Mouse (Mus musculus) midbrain, embryonic 15.5 days (tissue): ENCODE data around the gene Safb. TPM values are rescaled to one million over a fixed set of nuclear protein-coding genes. Genes with fewer than 3 reads are reported as not detected.

Source experiments
- ATAC-seq: fragments of 200-750 bp; cut with Nextera tagmentation; replicated peaks from 2 replicates; pipeline ENCODE4 v1.8.0; 2017; ENCODE audit warnings: moderate TSS enrichment
- H3K27ac ChIP-seq: fragments of 300-500 bp; sonication (generic); 2 replicates; pipeline ENCODE4 v1.5.1; 2015; ENCODE audit warnings: mild to moderate bottlenecking, inconsistent platforms
- H3K27me3 ChIP-seq: fragments of 300-500 bp; sonication (generic); replicated peaks from 2 replicates; pipeline ENCODE4 v1.6.1; 2015; ENCODE audit warnings: inconsistent platforms
- H3K36me3 ChIP-seq: fragments of 300-500 bp; sonication (generic); replicated peaks from 2 replicates; pipeline ENCODE4 v1.6.1; 2015; ENCODE audit warnings: inconsistent platforms
- H3K4me1 ChIP-seq: fragments of 300-500 bp; sonication (generic); 2 replicates; pipeline ENCODE4 v1.6.1; 2015; ENCODE audit warnings: inconsistent platforms
- H3K4me2 ChIP-seq: fragments of 300-500 bp; sonication (generic); 2 replicates; pipeline ENCODE4 v1.6.1; 2015; ENCODE audit warnings: inconsistent platforms, mild to moderate bottlenecking, moderate library complexity
- H3K4me3 ChIP-seq: fragments of 300-500 bp; sonication (generic); 2 replicates; pipeline ENCODE4 v1.5.1; 2015; ENCODE audit warnings: mild to moderate bottlenecking, inconsistent platforms
- H3K9ac ChIP-seq: fragments of 300-500 bp; sonication (generic); 2 replicates; pipeline ENCODE4 v1.6.1; 2015; ENCODE audit warnings: mild to moderate bottlenecking, inconsistent platforms
- H3K9me3 ChIP-seq: fragments of 300-500 bp; sonication (generic); 2 replicates; pipeline ENCODE4 v1.6.1; 2016; ENCODE audit warnings: inconsistent platforms
- WGBS: fragments of 180-500 bp; shearing (Covaris S2); methylation state at CpG from one replicate; pipeline ENCODE4 v1.1.7; 2015; ENCODE audit warnings: mixed read lengths; 5-methylcytosine and 5-hydroxymethylcytosine counted together
- polyA plus RNA-seq: library from polyadenylated mRNA; unstranded; fragments of >200 nt; fragmentation: Nextera tagmentation; extraction: Ambion mirVana; gene quantifications from 2 replicates; pipeline ENCODE4 v1.2.1, GENCODE M21; 2015

The Safb gene
- polyA plus RNA-seq: 120 and 129 TPM in 2 replicates

GRCm38 (mm10) chr17:56584257-56585130, at the start of gene Safb, which contains the start of gene Safb2:
Gene Safb (plus strand): TSS chr17:56584825.
Gene Safb2 (minus strand): TSS chr17:56584585.
- H3K27ac ChIP-seq: peak within 1 kb of the TSS; percentile 98
- peak within 1 kb of the TSS; percentile 91 for H3K4me2 ChIP-seq
- no peaks in the 10 kb centered on the region for H3K9me3 ChIP-seq
- peak; percentile 95 for ATAC-seq
- peak within 1 kb of the TSS; percentile 89 for H3K9ac ChIP-seq
- WGBS: under 1% methylated on average over 97 of the region's 101 CpGs
- peak within 1 kb of the TSS; percentile 87 for H3K4me3 ChIP-seq
- peaks cover 64% of the 10 kb centered on the region for H3K4me1 ChIP-seq
- H3K36me3 ChIP-seq: peaks cover 36% of the 10 kb centered on the region
- H3K27me3 ChIP-seq: no peaks in the 10 kb centered on the region

GRCm38 (mm10) chr17:56536192-56536591, 48.4 kb upstream of the Safb start:
- ATAC-seq: peak; percentile 67

GRCm38 (mm10) chr17:56536874-56537273, 47.8 kb upstream of the Safb start:
- ATAC-seq: peak; percentile 13
- H3K4me1 ChIP-seq: peaks cover 22% of the 10 kb centered on the region
- H3K36me3 ChIP-seq: no peaks in the 10 kb centered on the region
- no peak overlapping the region for H3K9ac ChIP-seq
- H3K27ac ChIP-seq: peak overlapping the region; percentile 70
- no peaks in the 10 kb centered on the region for H3K9me3 ChIP-seq
- H3K4me3 ChIP-seq: no peak overlapping the region
- 29% methylated on average over 3 of the region's 3 CpGs for WGBS
- no peaks in the 10 kb centered on the region for H3K27me3 ChIP-seq
- H3K4me2 ChIP-seq: no peak overlapping the region

More at GRCm38 (mm10) chr17:56536192-56536591, 48.4 kb upstream of the Safb start:
- H3K36me3 ChIP-seq: no peaks in the 10 kb centered on the region
- H3K27me3 ChIP-seq: no peaks in the 10 kb centered on the region
- no peak overlapping the region for H3K4me3 ChIP-seq
- no peaks in the 10 kb centered on the region for H3K9me3 ChIP-seq
- peak overlapping the region; percentile 70 for H3K27ac ChIP-seq
- H3K4me1 ChIP-seq: peaks cover 22% of the 10 kb centered on the region
- H3K4me2 ChIP-seq: no peak overlapping the region
- WGBS: 27% methylated on average over 14 of the region's 14 CpGs
- no peak overlapping the region for H3K9ac ChIP-seq

- H3K4me1 ChIP-seq: peaks cover 25% of the 10 kb centered on the region
- ATAC-seq: peak; percentile 44; the same call in 1 of the 2 replicates
- 8% methylated on average over 8 of the region's 8 CpGs for WGBS
Measured at GRCm38 (mm10) chr17:56537912-56538311, 46.7 kb upstream of the Safb start.

GRCm38 (mm10) chr17:56540562-56540975, 44.1 kb upstream of the Safb start:
- WGBS: 34% methylated on average over 6 of the region's 6 CpGs
- no peak for ATAC-seq
- no peaks in the 10 kb centered on the region for H3K36me3 ChIP-seq
- no peak overlapping the region for H3K4me2 ChIP-seq
- H3K4me1 ChIP-seq: peaks cover 25% of the 10 kb centered on the region
- H3K27ac ChIP-seq: no peak overlapping the region
- no peaks in the 10 kb centered on the region for H3K27me3 ChIP-seq
- H3K9me3 ChIP-seq: no peaks in the 10 kb centered on the region
- H3K9ac ChIP-seq: no peak overlapping the region
- no peak overlapping the region for H3K4me3 ChIP-seq

More at GRCm38 (mm10) chr17:56537912-56538311, 46.7 kb upstream of the Safb start:
- Histone ChIP-seq H3K4me3 (no peak overlapping the region), H3K9ac (no peak overlapping the region), H3K36me3 (no peaks in the 10 kb centered on the region), H3K27ac (peak overlapping the region; percentile 57), H3K9me3 (no peaks in the 10 kb centered on the region), H3K27me3 (no peaks in the 10 kb centered on the region), H3K4me2 (no peak overlapping the region)

GRCm38 (mm10) chr17:56542736-56543135, 41.9 kb upstream of the Safb start:
- H3K9me3 ChIP-seq: no peaks in the 10 kb centered on the region
- H3K9ac ChIP-seq: no peak overlapping the region
- no peak for ATAC-seq
- H3K36me3 ChIP-seq: no peaks in the 10 kb centered on the region
- peak overlapping the region; percentile 32; the same call in 1 of the 2 replicates for H3K27ac ChIP-seq
- 26% methylated on average over 8 of the region's 8 CpGs for WGBS
- H3K4me1 ChIP-seq: peaks cover 26% of the 10 kb centered on the region
- no peaks in the 10 kb centered on the region for H3K27me3 ChIP-seq
- no peak overlapping the region for H3K4me2 ChIP-seq
- no peak overlapping the region for H3K4me3 ChIP-seq

- H3K4me2 ChIP-seq: no peak overlapping the region
- H3K4me1 ChIP-seq: peaks cover 24% of the 10 kb centered on the region
- ATAC-seq: no peak
- no peaks in the 10 kb centered on the region for H3K36me3 ChIP-seq
- no peak overlapping the region for H3K9ac ChIP-seq
- WGBS: 83% methylated on average over 3 of the region's 3 CpGs
- no peak overlapping the region for H3K4me3 ChIP-seq
- H3K27me3 ChIP-seq: no peaks in the 10 kb centered on the region
- H3K9me3 ChIP-seq: no peaks in the 10 kb centered on the region
- H3K27ac ChIP-seq: no peak overlapping the region
Measured at GRCm38 (mm10) chr17:56543684-56544224, 40.9 kb upstream of the Safb start.

GRCm38 (mm10) chr17:56544699-56545387, 39.8 kb upstream of the Safb start:
- no peak overlapping the region for H3K4me2 ChIP-seq
- H3K27me3 ChIP-seq: no peaks in the 10 kb centered on the region
- 0 out of 2 replicates have a peak overlapping the region, but pooled peaks have one; percentile 4 for H3K27ac ChIP-seq
- no peak overlapping the region for H3K4me3 ChIP-seq
- no peaks in the 10 kb centered on the region for H3K36me3 ChIP-seq
- H3K9me3 ChIP-seq: no peaks in the 10 kb centered on the region
- H3K4me1 ChIP-seq: peaks cover 24% of the 10 kb centered on the region
- H3K9ac ChIP-seq: no peak overlapping the region
- no peak for ATAC-seq
- whole genome bisulfite sequencing: 77% methylated on average over 7 of the region's 7 CpGs

- no peaks in the 10 kb centered on the region for H3K36me3 ChIP-seq
- ATAC-seq: no peak
- WGBS: 86% methylated on average over 1 of the region's 1 CpGs
- H3K27me3 ChIP-seq: no peaks in the 10 kb centered on the region
- no peak overlapping the region for H3K9ac ChIP-seq
- H3K27ac ChIP-seq: no peak overlapping the region
- no peak overlapping the region for H3K4me3 ChIP-seq
- H3K9me3 ChIP-seq: no peaks in the 10 kb centered on the region
- no peak overlapping the region for H3K4me2 ChIP-seq
- peaks cover 25% of the 10 kb centered on the region for H3K4me1 ChIP-seq
Measured at GRCm38 (mm10) chr17:56545945-56546344, 38.7 kb upstream of the Safb start.

GRCm38 (mm10) chr17:56546576-56546975, 38.0 kb upstream of the Safb start:
- peak overlapping the region; percentile 46 for H3K27ac ChIP-seq
- no peaks in the 10 kb centered on the region for H3K9me3 ChIP-seq
- no peak overlapping the region for H3K9ac ChIP-seq
- H3K4me1 ChIP-seq: peaks cover 31% of the 10 kb centered on the region
- no peak for ATAC-seq
- H3K27me3 ChIP-seq: no peaks in the 10 kb centered on the region
- 80% methylated on average over 5 of the region's 5 CpGs for WGBS
- H3K36me3 ChIP-seq: no peaks in the 10 kb centered on the region
- no peak overlapping the region for H3K4me3 ChIP-seq
- no peak overlapping the region for H3K4me2 ChIP-seq

- Histone ChIP-seq H3K4me2 (no peak overlapping the region), H3K9me3 (no peaks in the 10 kb centered on the region), H3K9ac (no peak overlapping the region), H3K4me3 (no peak overlapping the region), H3K27ac (peak overlapping the region; percentile 46), H3K4me1 (peaks cover 38% of the 10 kb centered on the region), H3K36me3 (no peaks in the 10 kb centered on the region), H3K27me3 (no peaks in the 10 kb centered on the region)
- 41% methylated on average over 17 of the region's 17 CpGs for WGBS
- peak; percentile 13; the same call in 1 of the 2 replicates for ATAC-seq
Measured at GRCm38 (mm10) chr17:56547116-56547845, 37.3 kb upstream of the Safb start.
